Mouse (Mus musculus): Measurements from ENCODE around the gene Ksr2. TPM values are rescaled to one million over a fixed set of nuclear protein-coding genes. Genes with fewer than 3 reads are reported as not detected.

Ksr2 gene
- polyA plus RNA-seq, 1 experiment from 2014 or later: 1.1 TPM

DNA sequence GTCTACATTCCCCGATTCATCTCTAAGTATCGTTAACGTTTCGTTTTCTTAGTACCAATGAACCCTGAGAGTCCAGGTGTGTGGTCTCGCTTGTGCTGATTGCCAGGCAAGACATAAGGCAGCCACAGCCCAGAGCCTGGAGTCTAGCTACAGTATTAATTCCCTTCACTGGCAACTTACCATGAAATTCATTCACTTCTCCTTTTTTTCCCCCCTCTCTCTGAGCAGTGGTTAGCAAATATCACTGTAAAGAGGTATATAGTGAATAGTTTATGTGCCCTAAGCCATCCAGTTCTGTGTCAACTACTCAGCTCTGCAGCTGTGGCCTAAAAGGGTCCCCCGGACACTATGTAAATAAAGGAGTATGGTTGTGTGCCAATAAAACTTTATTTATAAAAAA, 71.6 kb downstream of the Ksr2 start:
- Histone ChIP-seq H3K4me1 (no peaks in the 10 kb centered on the region), H3K27me3 (no peaks in the 10 kb centered on the region), H3K27ac (replicated peaks) (no peak overlapping the region), H3K4me2 (replicated peaks) (no peak overlapping the region), H3K9me3 (replicated peaks) (no peaks in the 10 kb centered on the region), H3K4me3 (replicated peaks) (no peak overlapping the region), H3K9ac (no peak overlapping the region), H3K36me3 (no peaks in the 10 kb centered on the region)
- WGBS: 72% methylated on average over 6 of the region's 6 CpGs
- ATAC-seq (ENCODE audit: insufficient number of reproducible peaks, low FRiP score, low TSS enrichment, low read depth): 0 out of 2 replicates have a peak, but pooled peaks have one; percentile 36

GRCm38 (mm10) chr5:117486092-117486491, 72.3 kb downstream of the Ksr2 start:
- Histone ChIP-seq H3K27me3 (no peaks in the 10 kb centered on the region), H3K27ac (replicated peaks) (no peak overlapping the region), H3K4me1 (no peaks in the 10 kb centered on the region), H3K4me3 (replicated peaks) (no peak overlapping the region), H3K36me3 (no peaks in the 10 kb centered on the region), H3K9ac (no peak overlapping the region), H3K4me2 (replicated peaks) (no peak overlapping the region), H3K9me3 (replicated peaks) (no peaks in the 10 kb centered on the region)
- WGBS: 54% methylated on average over 7 of the region's 7 CpGs
- no peak for ATAC-seq (ENCODE audit: insufficient number of reproducible peaks, low FRiP score, low TSS enrichment, low read depth)

DNA sequence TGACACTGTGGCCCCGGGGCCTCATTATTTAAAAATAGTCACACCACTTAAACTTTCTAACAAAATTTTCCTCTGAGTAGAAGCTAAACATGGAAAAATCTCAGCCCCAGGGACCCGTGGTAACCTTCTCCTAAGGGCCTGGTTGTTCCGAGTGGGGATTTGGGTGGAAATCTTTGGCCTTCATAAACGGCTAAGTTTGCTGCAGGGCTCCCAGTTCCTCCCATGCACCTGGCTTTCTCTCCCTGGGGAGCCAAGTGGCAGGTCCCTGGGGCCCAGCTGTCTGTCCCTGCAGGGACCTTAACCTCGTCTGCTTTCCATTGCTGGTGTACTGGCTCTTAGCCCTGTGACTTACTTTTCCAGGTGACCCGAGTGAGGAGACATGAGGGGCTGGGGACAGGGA, 74.4 kb downstream of the Ksr2 start:
- Histone ChIP-seq H3K27ac (replicated peaks) (no peak overlapping the region), H3K4me3 (replicated peaks) (no peak overlapping the region), H3K4me2 (replicated peaks) (no peak overlapping the region), H3K9me3 (replicated peaks) (no peaks in the 10 kb centered on the region), H3K4me1 (peaks cover 4% of the 10 kb centered on the region; the same call in 1 of the 2 replicates), H3K9ac (no peak overlapping the region), H3K36me3 (no peaks in the 10 kb centered on the region), H3K27me3 (no peaks in the 10 kb centered on the region)
- no peak for ATAC-seq (ENCODE audit: insufficient number of reproducible peaks, low FRiP score, low TSS enrichment, low read depth)
- 78% methylated on average over 6 of the region's 6 CpGs for WGBS

GRCm38 (mm10) chr5:117488670-117489325, 75.0 kb downstream of the Ksr2 start:
- Histone ChIP-seq H3K27me3 (no peaks in the 10 kb centered on the region), H3K36me3 (no peaks in the 10 kb centered on the region), H3K4me2 (replicated peaks) (no peak overlapping the region), H3K27ac (replicated peaks) (no peak overlapping the region), H3K9ac (no peak overlapping the region), H3K4me3 (replicated peaks) (no peak overlapping the region), H3K4me1 (peaks cover 11% of the 10 kb centered on the region), H3K9me3 (replicated peaks) (no peaks in the 10 kb centered on the region)
- no peak for ATAC-seq (ENCODE audit: insufficient number of reproducible peaks, low FRiP score, low TSS enrichment, low read depth)
- WGBS: 88% methylated on average over 16 of the region's 16 CpGs

GRCm38 (mm10) chr5:117492933-117493863, 79.4 kb downstream of the Ksr2 start:
- Histone ChIP-seq H3K9me3 (replicated peaks) (no peaks in the 10 kb centered on the region), H3K36me3 (no peaks in the 10 kb centered on the region), H3K9ac (no peak overlapping the region), H3K27ac (replicated peaks) (0 out of 2 replicates have a peak overlapping the region, but pooled peaks have one; percentile 17), H3K4me2 (replicated peaks) (peak overlapping the region; percentile 44), H3K4me3 (replicated peaks) (peak overlapping the region; percentile 13), H3K4me1 (peaks cover 16% of the 10 kb centered on the region), H3K27me3 (no peaks in the 10 kb centered on the region)
- 9% methylated on average over 31 of the region's 31 CpGs for WGBS
- ATAC-seq (ENCODE audit: insufficient number of reproducible peaks, low FRiP score, low TSS enrichment, low read depth): no peak

DNA sequence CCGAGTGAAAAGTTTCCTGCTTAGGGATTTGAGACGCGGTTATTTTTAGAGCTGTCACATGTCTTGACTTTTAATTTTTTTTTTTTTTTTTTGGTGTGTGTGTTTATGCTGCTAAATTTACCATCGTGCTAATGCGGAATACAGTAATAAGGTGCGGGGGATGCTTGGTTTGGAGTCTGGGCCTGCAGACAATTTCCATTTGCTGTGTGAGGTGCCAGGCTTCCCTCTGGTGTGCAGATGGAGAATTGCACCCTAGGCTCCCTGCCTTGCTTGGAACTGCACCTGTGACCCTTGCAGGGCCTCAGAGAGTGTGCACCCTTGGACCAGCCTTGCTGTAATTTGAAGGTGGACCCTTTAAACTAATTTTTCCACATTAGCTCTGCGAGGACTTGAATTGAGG, 80.1 kb downstream of the Ksr2 start:
- WGBS: 13% methylated on average over 7 of the region's 7 CpGs

GRCm38 (mm10) chr5:117497084-117497483, 83.3 kb downstream of the Ksr2 start:
- WGBS: 58% methylated on average over 21 of the region's 21 CpGs
- Histone ChIP-seq H3K4me1 (peaks cover 16% of the 10 kb centered on the region), H3K9me3 (replicated peaks) (no peaks in the 10 kb centered on the region), H3K4me3 (replicated peaks) (no peak overlapping the region), H3K4me2 (replicated peaks) (no peak overlapping the region), H3K27ac (replicated peaks) (no peak overlapping the region), H3K27me3 (no peaks in the 10 kb centered on the region), H3K9ac (no peak overlapping the region), H3K36me3 (no peaks in the 10 kb centered on the region)
- no peak for ATAC-seq (ENCODE audit: insufficient number of reproducible peaks, low FRiP score, low TSS enrichment, low read depth)

More for the DNA sequence above, 80.1 kb downstream of the Ksr2 start:
- Histone ChIP-seq H3K36me3 (no peaks in the 10 kb centered on the region), H3K27me3 (no peaks in the 10 kb centered on the region), H3K27ac (replicated peaks) (no peak overlapping the region), H3K9me3 (replicated peaks) (no peaks in the 10 kb centered on the region), H3K4me3 (replicated peaks) (no peak overlapping the region; the same call in 1 of the 2 replicates), H3K4me1 (peaks cover 16% of the 10 kb centered on the region), H3K9ac (no peak overlapping the region), H3K4me2 (replicated peaks) (peak overlapping the region; percentile 44)
- ATAC-seq (ENCODE audit: insufficient number of reproducible peaks, low FRiP score, low TSS enrichment, low read depth): no peak

GRCm38 (mm10) chr5:117502611-117503010, 88.8 kb downstream of the Ksr2 start:
- Histone ChIP-seq H3K4me2 (replicated peaks) (no peak overlapping the region), H3K9me3 (replicated peaks) (no peaks in the 10 kb centered on the region), H3K36me3 (no peaks in the 10 kb centered on the region), H3K4me3 (replicated peaks) (no peak overlapping the region), H3K9ac (no peak overlapping the region), H3K4me1 (peaks cover 4% of the 10 kb centered on the region; the same call in 1 of the 2 replicates), H3K27me3 (peaks cover 3% of the 10 kb centered on the region; the same call in 1 of the 2 replicates), H3K27ac (replicated peaks) (no peak overlapping the region)
- no peak for ATAC-seq (ENCODE audit: insufficient number of reproducible peaks, low FRiP score, low TSS enrichment, low read depth)
- 81% methylated on average over 5 of the region's 5 CpGs for WGBS

DNA sequence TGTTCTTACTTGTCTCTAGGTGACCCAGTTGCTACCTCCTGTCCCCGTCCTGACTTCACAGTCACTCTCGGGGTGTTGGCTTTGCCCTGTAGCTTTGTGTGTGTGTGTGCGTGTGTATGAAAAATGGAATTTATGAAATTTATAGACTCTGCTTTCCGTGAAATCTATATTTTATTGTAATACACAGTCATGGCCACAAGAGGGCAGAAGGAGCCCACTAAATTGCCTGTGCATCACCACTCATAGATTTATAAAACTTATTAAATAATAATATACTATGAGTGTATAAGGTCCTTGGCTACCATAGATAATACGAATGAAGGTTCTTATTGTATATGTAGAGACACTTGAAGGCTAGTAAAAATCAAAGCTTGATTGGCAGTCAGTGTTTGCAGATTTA, 90.6 kb downstream of the Ksr2 start:
- 88% methylated on average over 5 of the region's 5 CpGs for WGBS
- H3K9me3 ChIP-seq (replicated peaks): no peaks in the 10 kb centered on the region
- peaks cover 3% of the 10 kb centered on the region; the same call in 1 of the 2 replicates for H3K27me3 ChIP-seq
- no peak overlapping the region for H3K4me3 ChIP-seq (replicated peaks)
- ATAC-seq (ENCODE audit: insufficient number of reproducible peaks, low FRiP score, low TSS enrichment, low read depth): no peak
- H3K4me2 ChIP-seq (replicated peaks): no peak overlapping the region
- H3K27ac ChIP-seq (replicated peaks): no peak overlapping the region
- no peaks in the 10 kb centered on the region for H3K36me3 ChIP-seq
- H3K4me1 ChIP-seq: peaks cover 4% of the 10 kb centered on the region; the same call in 1 of the 2 replicates
- no peak overlapping the region for H3K9ac ChIP-seq

- Histone ChIP-seq H3K4me1 (peaks cover 8% of the 10 kb centered on the region), H3K4me3 (replicated peaks) (no peak overlapping the region), H3K36me3 (no peaks in the 10 kb centered on the region), H3K27me3 (peaks cover 3% of the 10 kb centered on the region; the same call in 1 of the 2 replicates), H3K9ac (no peak overlapping the region), H3K9me3 (replicated peaks) (no peaks in the 10 kb centered on the region), H3K4me2 (replicated peaks) (no peak overlapping the region), H3K27ac (replicated peaks) (no peak overlapping the region)
- ATAC-seq (ENCODE audit: insufficient number of reproducible peaks, low FRiP score, low TSS enrichment, low read depth): no peak
- 67% methylated on average over 10 of the region's 10 CpGs for WGBS
Observed at GRCm38 (mm10) chr5:117505204-117505603, 91.4 kb downstream of the Ksr2 start.

DNA sequence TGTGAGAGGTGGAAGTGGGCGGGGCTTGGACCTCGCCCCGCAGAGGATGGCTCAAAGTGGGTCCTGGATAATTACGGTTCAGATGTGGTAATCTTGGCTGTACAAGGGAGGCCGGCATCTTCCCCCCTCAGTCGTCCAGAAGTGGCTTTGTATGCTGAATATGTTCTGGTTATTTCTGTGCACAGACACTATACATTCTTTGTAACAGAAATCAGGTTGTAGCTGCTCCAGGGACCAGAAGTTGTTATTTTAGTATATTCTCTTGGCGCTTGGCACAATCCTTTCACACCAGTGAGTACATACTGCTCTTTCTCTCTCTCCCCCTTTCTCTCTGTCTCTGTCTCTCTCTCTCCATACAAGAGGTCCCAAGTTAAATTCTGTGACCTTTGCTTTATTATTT, 92.0 kb downstream of the Ksr2 start:
- no peak overlapping the region for H3K27ac ChIP-seq (replicated peaks)
- H3K9me3 ChIP-seq (replicated peaks): no peaks in the 10 kb centered on the region
- ATAC-seq (ENCODE audit: insufficient number of reproducible peaks, low FRiP score, low TSS enrichment, low read depth): no peak
- H3K4me2 ChIP-seq (replicated peaks): no peak overlapping the region
- H3K27me3 ChIP-seq: peaks cover 3% of the 10 kb centered on the region; the same call in 1 of the 2 replicates
- H3K9ac ChIP-seq: no peak overlapping the region
- H3K4me3 ChIP-seq (replicated peaks): no peak overlapping the region
- WGBS: 62% methylated on average over 7 of the region's 7 CpGs
- no peaks in the 10 kb centered on the region for H3K36me3 ChIP-seq
- peaks cover 9% of the 10 kb centered on the region for H3K4me1 ChIP-seq

Measured in embryonic facial prominence, embryonic 15.5 days (tissue).